Mouse (Mus musculus): ENCODE results near the gene Gm42417. TPM values are rescaled to one million over a fixed set of nuclear protein-coding genes. Genes with fewer than 3 reads are reported as not detected.

Gene Gm42417
- polyA plus RNA-seq, 1 experiment, result 0.25 TPM

GRCm38 (mm10) chr1:36563632-36564031, 24.4 kb upstream of the Gm42417 start:
- DNase-seq (ENCODE audit: low spot score), result no peak

- no peak for DNase-seq (ENCODE audit: low spot score)
These were observed 24.0 kb upstream of the Gm42417 start for GRCm38 (mm10) chr1:36563197-36563596.

GRCm38 (mm10) chr1:36562388-36562787, 23.2 kb upstream of the Gm42417 start:
- no peak for DNase-seq (ENCODE audit: low spot score)

GRCm38 (mm10) chr1:36560903-36561302, 21.7 kb upstream of the Gm42417 start:
- no peak for DNase-seq (ENCODE audit: low spot score)

GRCm38 (mm10) chr1:36559888-36560287, 20.7 kb upstream of the Gm42417 start:
- DNase-seq (ENCODE audit: low spot score), result no peak

GRCm38 (mm10) chr1:36559256-36559655, 20.0 kb upstream of the Gm42417 start:
- DNase-seq (ENCODE audit: low spot score), result no peak

GRCm38 (mm10) chr1:36558031-36558993, 19.1 kb upstream of the Gm42417 start, which contains the start of gene Sema4c:
TSS of gene Sema4c (minus strand) at chr1:36558349.
- DNase-seq (ENCODE audit: low spot score), result peak; percentile 79

GRCm38 (mm10) chr1:36557457-36558011, 18.3 kb upstream of the Gm42417 start:
- DNase-seq (ENCODE audit: low spot score), result peak; percentile 82

- peak; percentile 83 for DNase-seq (ENCODE audit: low spot score)
These were observed 17.6 kb upstream of the Gm42417 start for GRCm38 (mm10) chr1:36556553-36557456.

GRCm38 (mm10) chr1:36555798-36556395, 16.7 kb upstream of the Gm42417 start:
- no peak for DNase-seq (ENCODE audit: low spot score)

- no peak for DNase-seq (ENCODE audit: low spot score)
These were observed 15.6 kb upstream of the Gm42417 start for GRCm38 (mm10) chr1:36554633-36555399.

GRCm38 (mm10) chr1:36552506-36552905, 13.3 kb upstream of the Gm42417 start:
- DNase-seq (ENCODE audit: low spot score), result no peak

- no peak for DNase-seq (ENCODE audit: low spot score)
These were observed 12.7 kb upstream of the Gm42417 start for GRCm38 (mm10) chr1:36551904-36552303.

- no peak for DNase-seq (ENCODE audit: low spot score)
These were observed 11.0 kb upstream of the Gm42417 start for GRCm38 (mm10) chr1:36550075-36550863.

- DNase-seq (ENCODE audit: low spot score), result no peak
These were observed 10.3 kb upstream of the Gm42417 start for GRCm38 (mm10) chr1:36549491-36549890.

GRCm38 (mm10) chr1:36548771-36549170, 9.5 kb upstream of the Gm42417 start:
- no peak for DNase-seq (ENCODE audit: low spot score)

GRCm38 (mm10) chr1:36547981-36548598, 8.9 kb upstream of the Gm42417 start:
- DNase-seq (ENCODE audit: low spot score), result no peak

- DNase-seq (ENCODE audit: low spot score), result peak; percentile 93
These were observed 7.8 kb upstream of the Gm42417 start, which contains the start of gene Ankrd39 for GRCm38 (mm10) chr1:36546888-36547471. TSS of gene Ankrd39 (minus strand) at chr1:36547445.

Measured in urinary bladder, adult 2 months (tissue).